Mouse (Mus musculus): ENCODE measurements at regions not wholly inside any gene's neighbourhood (a gene's known extent, or its start where the extent isn't known, plus 50 kb on each side); places are given as distances from the start of the nearest gene placed in this dataset.
A peak's percentile ranks its signal among the peaks of the same experiment; 100 is the strongest.

DNA sequence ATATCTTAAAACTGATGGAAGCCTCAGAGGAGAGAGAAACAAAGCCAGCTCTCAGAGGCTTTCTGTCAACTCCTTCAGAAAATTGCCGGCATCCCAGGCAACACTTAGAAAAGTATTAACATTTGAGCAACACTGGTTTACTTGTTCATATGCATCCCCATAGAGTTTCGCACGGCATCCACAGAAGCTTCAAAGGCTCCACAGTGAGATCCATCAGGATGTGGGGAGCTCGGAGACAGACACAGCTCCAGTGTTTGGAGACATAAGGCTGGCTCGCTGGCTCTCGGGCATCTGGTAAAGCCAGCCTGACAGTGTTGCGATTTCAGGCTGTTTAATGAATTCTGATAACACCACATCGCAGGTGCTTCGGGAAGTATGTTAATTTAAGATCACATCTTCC is 324.7 kb upstream of the Spred2 start:
- no peak for DNase-seq

DNA sequence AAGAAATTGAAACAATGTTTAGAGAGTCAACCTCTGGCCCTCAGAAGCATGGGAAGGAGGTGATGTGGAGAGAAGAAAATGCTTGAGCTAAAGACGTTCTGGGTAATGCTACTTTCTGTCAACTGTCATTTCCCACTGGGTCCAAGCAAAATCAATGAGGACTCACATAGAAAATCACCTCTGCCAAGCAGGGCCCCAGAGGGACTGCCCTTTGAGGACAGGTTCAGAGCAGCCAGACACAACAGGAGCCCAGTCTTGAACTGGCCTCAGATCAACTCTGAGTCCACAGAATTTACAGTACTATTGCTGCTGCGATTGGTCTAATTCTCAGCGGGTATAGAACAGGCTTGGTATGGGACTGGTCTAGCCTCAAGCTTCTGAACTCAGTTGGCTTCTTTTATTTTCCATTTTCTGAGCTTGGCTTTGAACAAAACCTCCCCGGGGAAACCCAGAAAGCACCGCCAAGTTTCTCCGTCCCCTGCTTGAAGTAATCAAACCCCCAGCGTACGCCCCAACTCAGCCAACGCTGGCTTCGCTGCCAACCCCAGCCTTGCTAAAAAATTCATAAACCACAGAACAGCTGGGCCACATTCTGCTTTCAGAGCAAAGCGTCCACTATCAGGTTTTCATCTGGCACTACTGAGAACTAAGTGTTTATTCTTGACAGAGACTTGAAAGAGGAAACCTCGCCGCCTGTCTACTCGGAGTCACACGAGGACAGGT is 322.8 kb upstream of the Spred2 start:
- DNase-seq = no peak

DNA sequence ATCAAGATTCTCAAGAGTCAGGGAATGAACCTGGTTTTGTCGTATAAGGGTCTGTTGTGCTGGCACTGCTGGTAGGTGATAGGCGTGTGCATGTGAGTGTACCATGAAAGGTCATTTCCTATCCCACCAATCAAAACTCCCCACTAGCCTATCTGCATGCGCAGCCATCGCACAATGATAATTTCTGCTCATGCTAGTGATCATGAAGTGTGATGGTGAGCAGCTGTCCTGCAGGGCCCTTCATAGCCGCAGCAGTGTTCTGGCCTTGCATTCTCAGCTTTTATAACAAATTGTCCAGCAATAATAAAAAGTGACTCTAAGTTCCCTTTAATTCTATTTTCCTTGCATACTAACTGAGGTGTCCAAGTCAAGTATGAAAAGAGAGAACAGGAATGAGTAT is 321.7 kb upstream of the Spred2 start:
- DNase-seq = no peak

DNA sequence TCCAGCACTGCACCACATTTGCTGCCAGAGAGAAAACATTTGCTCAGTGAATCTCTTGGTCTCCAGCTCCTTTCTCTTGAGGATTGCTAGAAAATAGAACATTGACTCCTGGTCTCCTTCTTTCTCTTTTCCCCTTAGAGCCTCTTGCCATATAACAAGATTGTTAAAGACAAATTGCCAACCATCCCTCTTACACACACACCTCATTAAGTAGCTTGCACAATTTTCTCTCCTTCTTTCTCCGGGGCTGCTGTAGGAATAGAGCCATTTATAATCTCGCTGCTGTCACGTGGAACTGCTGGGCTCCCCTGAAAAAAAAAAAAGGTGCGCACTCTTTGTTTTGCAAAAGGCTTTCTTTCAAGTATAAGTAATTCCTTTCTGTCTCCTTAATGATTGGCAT is 318.6 kb upstream of the Spred2 start:
- DNase-seq = no peak

DNA sequence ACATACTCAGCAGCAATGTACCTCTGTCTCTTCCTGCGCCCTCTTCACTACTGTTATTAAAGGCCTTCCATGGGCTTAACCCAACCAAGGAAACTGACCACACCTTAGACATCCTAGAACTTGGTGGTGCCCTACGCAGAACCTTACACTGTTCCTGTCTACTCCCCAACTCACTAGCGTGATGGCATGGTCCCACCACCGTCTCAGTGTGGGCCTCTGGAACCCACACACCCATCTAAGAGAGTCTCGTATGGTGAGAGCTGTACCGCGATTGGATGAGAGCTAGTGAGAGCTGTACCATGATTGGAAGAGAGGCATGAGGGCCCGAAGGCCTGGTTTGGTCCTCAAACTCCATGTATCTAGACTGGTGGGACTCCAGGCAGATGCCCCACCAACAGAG is 317.2 kb upstream of the Spred2 start:
- DNase-seq = no peak

DNA sequence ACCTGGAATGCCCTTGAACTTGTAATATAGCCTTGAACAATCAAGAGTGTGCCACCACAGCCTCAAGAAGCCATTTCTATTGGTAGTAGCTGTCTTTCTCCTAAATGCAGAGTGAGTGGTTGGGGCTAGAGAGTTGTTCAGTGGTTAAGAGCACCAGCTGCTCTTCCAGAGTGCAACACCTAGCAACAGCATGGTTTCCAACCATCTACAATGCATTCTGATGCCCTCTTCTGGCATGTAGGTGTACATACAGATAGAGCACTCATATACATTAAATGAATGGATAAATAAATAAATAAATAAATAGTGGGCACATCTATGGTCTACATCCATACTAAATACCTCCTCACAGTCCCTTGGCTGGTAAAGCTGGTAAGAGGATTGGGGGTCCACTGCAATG is 316.2 kb upstream of the Spred2 start:
- DNase-seq = no peak

DNA sequence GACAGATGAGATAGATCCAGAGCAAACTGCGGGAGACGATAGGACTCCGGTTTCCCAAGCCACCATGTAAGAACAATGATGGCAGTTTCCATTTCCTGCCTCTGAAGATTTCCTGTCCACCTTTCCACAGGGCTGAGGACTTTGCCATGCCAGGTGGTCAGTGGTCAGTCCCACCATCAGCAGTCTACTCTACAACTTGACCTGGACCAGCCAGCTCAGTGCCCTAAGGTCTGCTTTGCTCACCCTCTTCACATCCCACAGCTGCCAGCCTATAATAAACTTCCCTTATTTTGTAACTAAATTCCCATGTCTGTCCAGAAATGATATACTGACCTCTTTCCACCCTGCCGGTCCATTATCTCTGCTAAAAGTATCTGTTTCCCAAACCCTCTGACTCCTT is 315.7 kb upstream of the Spred2 start:
- DNase-seq = no peak

DNA sequence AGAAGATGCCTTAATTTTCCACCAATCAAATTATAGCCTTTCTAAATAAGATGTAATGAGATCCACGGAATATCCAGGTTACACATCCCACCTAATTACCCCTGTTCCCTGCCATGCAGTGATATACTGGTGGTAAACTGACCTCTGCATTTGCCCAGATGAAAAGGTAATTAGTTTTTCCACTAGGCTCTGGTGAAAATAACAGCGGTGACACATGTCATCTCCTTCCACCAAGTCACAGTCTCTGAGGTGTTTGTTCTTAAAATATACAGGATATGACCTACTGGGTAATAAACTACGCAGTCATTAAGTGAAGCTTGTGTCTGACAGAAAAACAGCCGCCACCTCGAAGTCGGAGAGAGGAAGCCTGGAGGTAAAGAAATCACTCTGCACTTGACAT is 313.6 kb upstream of the Spred2 start:
- no peak for DNase-seq

DNA sequence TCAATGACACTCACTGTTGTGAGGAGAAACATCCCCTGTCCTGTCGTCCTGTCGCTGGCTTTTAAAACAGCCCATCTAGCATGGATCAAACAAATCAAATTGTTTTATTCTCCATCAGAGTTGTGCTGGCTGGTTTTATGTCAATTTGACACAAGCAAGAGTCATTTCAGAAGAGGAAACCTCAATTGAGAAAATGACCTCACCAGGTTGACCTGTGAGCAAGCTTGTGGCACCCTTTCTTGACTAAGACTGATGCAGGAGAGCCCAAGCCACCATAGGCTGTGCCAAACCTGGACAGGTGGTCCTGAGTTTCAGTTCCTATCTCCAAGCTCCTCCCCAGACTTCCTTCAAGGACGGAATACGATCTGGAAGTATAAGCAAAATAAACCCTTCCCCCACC is 313.0 kb upstream of the Spred2 start:
- no peak for DNase-seq

DNA sequence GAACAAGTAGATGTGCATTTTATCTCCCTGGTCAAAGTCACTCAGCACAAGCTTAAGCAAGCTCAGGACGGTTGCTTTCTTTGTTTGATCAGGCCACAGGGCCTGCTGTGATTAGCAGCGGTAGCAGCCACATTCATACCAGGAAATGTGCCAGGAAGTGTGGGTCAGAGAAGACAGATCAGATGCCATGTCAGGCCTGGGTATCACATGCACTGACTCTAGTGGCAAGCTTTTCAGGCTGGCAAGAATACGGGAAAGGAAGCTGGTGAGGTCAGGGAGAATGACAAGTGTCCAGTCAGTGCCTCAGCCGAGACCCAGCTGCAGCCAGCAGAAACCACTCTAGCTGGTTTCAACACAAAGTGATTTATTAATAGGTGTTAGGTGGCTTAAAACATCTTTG is 307.7 kb upstream of the Spred2 start:
- no peak for DNase-seq

DNA sequence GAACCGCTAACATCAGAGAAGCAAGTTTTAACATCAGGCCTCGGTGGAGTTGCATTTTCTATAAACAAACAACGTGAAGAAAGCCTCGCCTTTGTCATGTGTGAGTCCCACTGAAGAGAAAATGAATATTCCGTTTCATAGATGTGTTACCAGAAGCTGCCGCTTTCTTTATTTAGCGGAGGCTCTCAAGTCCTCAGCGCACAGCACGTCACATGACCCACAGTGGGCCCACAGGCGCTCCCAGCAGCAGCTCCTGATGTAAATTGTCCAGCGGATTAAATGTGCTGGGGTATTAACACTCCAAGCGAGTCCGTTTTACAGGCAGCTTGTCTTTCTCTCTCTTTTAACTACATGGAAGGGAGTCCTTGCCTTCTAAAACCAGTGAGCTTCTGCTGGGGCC is 304.7 kb upstream of the Spred2 start:
- no peak for DNase-seq

DNA sequence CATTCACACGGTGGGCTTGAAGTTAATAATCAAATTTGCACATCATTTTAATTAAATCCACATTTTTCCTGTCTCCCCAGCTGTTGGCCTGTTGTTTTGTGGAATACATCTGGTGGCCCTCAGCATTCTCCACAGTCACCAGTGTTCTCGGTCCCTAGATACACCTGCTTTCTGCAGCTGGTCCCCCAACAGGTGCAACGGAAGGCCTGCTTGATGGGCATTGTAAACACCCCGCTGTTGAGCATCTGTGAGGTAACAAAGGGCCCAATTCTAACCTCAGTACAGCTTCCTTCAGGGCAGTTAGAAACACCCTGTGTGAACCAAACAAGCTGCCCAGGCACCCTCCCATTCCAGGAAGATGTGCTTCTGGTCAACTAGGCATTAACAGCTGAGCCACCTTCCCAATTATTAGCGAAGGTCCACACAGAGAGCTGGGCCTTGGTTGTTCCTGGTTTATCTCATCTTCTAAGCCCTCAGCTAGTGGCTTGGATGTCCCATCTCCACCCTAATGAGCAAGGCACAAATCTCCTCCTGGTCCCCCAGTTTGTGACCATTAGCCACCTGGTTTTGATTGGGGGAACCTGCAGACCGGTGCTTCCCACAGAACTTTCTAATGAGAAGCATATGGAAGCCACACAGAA is 293.0 kb upstream of the Spred2 start:
- DNase-seq = no peak

DNA sequence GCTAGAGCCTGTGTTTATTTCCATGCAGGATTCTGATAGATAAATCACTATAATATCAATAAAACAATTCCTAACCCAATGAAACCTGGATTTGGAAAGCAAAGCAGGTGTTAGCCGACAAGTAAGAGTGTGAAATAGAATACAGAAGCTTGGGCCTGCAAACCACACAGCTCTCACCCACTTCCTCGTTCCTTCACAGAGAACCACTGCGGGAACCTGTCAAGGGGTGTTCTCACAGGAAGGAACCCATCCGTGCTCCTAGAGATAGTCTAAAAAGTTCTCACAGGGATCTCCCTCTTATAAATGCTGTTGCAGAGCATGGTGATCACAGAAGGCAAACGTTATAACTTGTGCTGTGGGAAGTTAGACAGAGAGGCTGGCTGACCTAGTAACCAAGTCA is 291.7 kb upstream of the Spred2 start:
- no peak for DNase-seq

DNA sequence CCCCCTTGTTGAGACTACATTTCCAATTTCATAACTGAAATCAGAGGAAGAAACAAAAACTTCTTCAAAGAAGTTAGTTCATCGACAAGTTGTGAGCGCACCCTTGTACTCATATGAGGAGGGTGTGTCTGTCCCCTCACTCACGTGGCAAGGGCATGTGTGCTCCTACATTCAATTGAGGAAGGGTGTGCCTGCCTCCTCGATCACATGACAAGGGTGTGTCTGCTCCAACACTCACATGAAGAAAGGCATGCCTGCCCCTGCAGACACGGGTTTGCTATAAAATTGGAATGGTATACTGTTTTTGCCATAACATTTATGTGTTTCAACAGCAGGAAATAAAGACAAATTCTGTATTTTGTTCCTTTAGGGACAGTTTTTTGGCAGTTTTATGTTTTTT is 290.6 kb upstream of the Spred2 start:
- DNase-seq = no peak

DNA sequence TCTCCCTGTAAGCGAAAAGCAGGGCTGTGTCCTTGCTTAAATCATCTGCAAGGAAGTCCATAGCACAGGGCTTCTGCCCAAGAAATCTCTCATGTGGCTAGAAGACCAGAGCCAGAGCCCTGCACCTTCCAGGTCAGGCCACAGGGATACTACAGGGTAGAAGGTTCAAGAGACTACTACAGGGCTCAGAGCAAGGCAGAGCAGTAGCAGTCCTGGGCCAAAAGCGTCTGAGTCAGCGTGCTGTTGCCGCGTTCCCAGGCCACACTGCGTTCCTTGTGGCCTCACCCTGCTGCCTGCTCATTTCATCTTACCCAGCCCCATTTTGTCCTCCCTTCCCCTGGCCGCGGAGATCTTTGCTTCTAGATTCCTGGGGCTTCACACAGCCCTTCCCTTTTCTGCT is 283.0 kb upstream of the Spred2 start:
- DNase-seq = no peak

DNA sequence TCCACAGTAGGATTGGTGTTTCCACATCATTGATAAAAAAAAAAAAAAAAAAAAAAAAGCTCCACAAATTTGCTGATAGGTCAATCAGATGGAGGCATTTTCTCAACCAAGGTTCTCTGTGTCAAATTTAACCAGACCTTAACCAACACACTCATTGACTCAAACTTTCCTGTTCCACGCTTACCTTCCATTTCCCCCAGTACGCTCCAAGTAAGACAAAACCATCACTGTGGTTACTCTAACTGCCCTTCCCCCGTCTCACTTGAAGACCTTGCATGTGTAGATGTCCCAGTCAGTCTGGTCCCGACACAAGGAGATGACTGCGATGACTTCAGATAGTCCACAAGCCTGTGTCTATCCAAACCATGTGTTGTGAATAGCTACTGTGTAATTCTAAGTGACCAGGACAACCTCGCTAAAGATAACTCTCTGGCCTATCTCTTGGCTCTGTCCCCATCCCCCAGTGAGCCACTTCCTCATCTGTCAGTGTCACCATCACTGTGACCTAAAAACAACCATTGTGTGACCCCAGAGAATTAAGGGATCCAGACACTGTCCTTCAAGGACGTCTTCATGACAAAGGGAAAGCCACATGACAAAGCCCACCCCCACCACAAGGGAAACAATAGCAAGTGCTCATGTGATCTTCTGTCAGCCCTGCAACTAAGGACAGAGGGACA is 279.9 kb upstream of the Spred2 start:
- no peak for DNase-seq

DNA sequence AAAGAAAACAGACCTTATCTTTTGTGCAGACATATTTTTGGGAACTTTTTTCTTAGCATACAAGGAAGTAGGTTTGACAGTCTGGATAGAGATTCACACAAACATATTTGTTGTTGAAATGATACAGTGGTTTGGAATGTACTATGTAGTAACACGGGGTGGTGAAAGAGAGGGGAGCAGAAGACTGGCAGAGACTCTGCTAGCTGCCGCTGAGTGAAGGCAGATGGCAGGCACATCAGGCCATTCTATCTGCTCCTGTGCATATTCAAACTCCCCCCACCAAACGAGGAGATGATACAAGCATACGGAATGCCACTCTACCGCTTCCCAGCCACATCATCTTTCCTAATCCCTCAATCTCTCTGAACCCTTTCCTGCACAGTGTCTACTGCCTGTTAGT is 279.1 kb upstream of the Spred2 start:
- no peak for DNase-seq

DNA sequence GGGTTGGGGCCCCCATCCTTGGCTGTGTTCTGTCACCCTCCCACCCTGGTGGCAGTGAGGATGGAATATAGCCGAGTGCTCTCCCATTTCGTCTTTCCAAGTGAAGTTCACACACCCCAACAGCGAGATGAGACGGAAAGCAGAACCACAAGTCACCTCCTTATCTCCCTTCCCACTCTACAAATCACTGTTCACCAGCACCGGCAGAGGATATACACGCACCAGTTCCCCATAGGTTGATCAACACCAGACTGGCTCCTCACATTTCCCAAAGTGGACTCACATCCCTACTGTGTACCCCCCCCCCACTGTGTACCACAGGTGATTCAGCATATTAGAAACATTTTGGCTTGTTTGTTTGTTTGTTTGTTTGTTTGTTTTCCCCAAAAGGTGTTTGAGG is 272.7 kb upstream of the Spred2 start:
- no peak for DNase-seq

DNA sequence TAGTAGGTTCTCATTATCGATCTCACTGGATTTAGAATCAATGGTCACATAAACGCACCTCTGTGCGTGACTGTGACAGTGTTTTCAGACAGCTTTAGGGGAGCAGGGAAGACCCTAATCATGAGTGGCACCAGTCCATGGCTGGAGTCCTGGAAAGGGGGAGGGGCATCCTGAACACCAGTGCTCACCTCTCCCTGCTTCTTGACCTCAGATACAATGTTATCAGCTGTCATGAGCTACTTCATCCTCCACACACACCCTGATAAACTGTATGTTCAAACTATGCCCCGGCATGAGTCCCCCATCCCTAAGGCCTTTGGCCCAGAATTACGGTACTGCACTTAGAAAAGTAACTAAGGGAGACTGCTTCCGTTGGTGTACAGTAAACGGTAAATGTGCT is 272.2 kb upstream of the Spred2 start:
- DNase-seq = no peak

DNA sequence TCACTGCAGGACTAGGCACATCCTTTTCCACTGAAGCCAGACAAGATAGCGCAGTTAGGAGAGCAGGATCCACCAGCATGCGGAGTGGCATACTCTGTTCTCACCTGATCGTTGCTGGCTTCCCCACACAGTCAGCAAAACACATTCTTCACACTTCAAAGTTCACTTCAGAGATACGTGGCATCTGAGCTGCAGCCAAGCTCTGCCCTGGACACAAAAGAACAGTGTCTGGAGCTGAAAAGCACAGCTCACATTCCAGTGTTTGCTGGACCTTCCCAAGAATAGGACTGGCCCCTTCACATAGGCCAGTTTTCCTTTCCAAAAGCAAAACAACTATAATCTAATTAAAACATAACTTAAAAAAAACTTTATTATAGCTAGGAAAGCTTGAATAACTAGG is 264.7 kb upstream of the Spred2 start:
- no peak for DNase-seq

DNA sequence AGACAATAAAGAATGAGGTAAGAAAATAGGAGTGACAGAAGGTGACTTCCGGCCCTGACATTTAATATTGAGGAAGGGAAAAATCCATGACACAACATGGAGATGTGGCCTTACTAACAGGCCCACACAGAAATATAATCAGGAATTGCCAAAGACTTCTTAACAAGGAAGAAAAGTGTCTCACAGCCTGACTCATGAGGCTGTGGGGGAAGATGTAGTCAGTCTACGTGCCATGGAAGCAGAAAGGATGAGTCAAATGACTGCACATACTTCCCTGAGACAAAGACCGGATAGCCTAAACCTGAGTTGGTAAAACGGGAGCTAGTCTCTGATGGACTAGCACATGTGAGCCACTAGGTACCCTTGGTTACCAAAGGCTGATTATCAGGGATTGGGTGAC is 257.4 kb upstream of the Spred2 start:
- no peak for DNase-seq

DNA sequence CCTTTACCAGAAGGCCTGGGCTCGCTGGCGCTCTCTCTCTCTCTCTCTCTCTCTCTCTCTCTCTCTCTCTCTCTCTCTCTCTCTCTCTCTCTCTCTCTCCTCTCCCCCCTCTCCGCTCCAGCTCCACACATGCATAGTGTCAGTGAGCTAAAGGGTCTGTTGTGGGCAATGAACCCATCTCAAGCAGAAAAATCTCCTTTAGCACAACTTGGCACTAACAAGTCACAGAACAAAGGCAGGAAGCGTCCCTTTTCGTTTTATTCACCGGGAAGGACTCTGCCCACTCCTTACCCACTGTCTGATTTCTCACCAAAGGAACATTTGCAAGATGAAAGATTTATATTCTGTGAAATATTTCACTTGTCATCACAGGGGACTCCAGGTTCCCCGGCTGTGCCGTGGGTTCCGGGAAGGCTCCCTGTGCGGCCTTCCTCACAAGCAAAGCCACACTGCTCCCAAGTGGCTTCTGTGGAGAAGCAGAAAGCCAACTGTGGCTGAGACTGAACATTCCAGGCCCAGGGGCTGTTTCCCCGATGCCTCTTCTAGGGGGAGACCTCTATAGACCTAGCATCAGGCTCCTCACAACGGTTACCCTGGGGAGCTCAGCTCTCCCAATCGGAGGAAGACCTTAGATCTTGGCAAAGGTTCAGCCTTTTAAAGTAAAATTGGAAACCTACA is 253.2 kb upstream of the Spred2 start:
- DNase-seq = peak; percentile 73

DNA sequence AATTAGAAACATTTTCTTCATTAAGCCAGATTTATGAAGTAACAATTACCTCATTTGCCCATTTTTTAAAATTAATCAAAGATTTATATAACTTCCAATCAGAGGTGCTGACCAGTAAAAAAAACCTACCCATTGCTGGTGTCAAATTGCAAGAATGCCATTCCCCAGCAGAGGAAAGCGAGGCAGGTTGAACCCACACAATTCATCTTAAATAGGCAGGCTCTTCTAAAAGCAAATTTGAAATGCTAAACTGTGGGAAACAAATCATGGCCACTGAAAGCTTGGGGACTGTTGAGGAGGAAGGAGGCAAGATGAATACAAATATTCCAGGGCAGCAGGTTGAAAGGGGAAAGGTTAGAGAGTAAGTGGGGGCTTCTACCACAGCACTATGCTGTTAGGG is 251.2 kb upstream of the Spred2 start:
- DNase-seq = peak; percentile 16

DNA sequence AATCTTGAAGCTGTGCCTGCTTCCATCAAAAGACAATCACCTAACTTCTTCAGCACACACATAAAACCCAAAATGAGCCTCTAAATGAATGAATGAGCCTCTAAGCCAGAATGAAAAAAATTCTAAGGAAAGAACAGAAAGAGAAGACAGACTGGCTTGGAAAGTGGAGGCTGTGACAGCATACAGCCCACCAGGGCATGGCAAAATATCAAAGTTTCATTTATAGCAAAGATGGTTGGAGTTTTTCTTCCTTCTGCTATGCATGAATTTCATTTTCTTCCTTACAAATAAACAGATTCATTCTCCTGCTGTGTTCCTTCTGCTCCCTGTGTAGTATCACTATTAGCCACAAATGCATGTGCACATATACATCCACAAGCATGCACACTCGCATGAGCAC is 247.7 kb upstream of the Spred2 start:
- no peak for DNase-seq
